Comparison of ENCODE assay signal across 8 mouse cellular contexts in the genomic region with DNA sequence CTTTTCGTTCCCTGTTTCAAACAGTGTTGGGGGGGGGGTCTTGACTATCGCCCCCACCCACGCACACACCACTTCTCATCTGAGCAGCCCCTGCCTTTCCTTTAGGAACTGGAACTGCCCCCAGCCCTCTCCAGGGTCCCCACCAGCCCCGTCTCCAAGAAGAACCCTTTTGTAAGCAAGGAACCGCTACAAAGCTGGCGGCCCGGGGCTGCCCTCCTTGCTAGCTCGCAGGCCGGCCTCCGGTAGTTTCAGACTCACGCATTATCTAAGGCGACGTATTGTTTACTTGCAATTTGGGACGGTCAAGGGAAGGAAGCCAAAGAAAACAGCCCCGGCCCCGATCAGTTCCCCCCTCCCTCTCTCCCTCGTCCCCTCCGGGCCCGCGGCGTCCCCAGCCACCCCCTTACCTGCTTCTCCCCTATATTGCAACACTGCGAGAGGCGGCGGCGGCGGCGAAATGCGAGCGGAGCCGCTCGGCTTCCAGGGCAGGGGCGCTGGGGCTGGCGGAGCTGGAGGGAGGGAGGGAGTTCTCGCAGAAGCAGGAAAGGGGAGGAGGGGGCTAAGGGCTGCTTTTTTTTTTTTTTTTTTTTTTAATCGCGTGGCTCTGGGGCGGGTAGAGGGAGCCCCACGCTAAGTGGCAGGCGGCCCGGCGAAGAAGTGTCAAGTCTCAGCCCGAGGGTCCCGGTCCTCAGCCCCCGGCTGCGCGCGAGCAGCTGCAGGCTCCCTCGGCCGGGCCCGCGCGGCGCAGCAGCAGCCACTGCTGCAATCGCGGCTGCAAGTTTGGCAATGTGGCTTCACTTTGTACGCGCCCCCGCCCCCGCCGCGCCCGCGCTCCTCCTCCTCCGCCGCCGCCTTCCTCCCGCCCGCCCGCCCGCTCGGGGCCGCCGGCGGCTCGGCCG. TPM values are rescaled to one million over a fixed set of nuclear protein-coding genes. Genes with fewer than 3 reads are reported as not detected.
DNase-seq lines count a peak whose midpoint lies in the region; ATAC-seq and TF ChIP-seq lines count a peak whose summit lies in the region.

A gene (minus strand): TSS at position 808 of the 899 bp plus-strand sequence.

- H3K4me3 ChIP-seq in intestine, embryonic 16.5 days (ENCODE audit: low read length) = peak within 1 kb of the TSS; percentile 80
- peak within 1 kb of the TSS; percentile 92 for H3K4me3 ChIP-seq in limb, embryonic 11.5 days (ENCODE audit: low read depth, low read length)
- H3K4me3 ChIP-seq in midbrain, embryonic 12.5 days = peak within 1 kb of the TSS; percentile 82
- peak within 1 kb of the TSS; percentile 65 for H3K4me3 ChIP-seq in spleen, adult 2 months (ENCODE audit: extremely low read depth, insufficient read depth, insufficient read length)

- TF ChIP-seq CTCF in spleen, adult 2 months (IDR thresholded peaks at IDR 0.05; ENCODE audit: extremely low read depth, insufficient read depth, insufficient read length, insufficient replicate concordance) = no peak

- peak; percentile 80 for DNase-seq in layer of hippocampus, adult 11-12 months (ENCODE audit: low spot score)
- no peak for DNase-seq in layer of hippocampus, adult 9-10 months (ENCODE audit: low spot score)
- DNase-seq in embryo, embryonic 11 days = peak; percentile 85
- DNase-seq in gonadal fat pad, adult 2 months (ENCODE audit: low read depth) = no peak
- DNase-seq in limb, embryonic 11.5 days (ENCODE audit: low spot score) = peak; percentile 84
- DNase-seq in spleen, adult 2 months (ENCODE audit: low read depth in 1 of 2, low spot score in 2 of 2) = peak; percentile 38 to 85

- no peaks in the 10 kb centered on the region for H3K27me3 ChIP-seq in intestine, embryonic 16.5 days (replicated peaks; ENCODE audit: control insufficient read depth, insufficient read depth, low read length)
- no peaks in the 10 kb centered on the region for H3K27me3 ChIP-seq in limb, embryonic 11.5 days (ENCODE audit: control insufficient read depth, insufficient read depth, low read length)
- peaks cover 8% of the 10 kb centered on the region for H3K27me3 ChIP-seq in midbrain, embryonic 12.5 days
- H3K27me3 ChIP-seq in spleen, adult 2 months (ENCODE audit: control insufficient read depth, insufficient read depth, low read length) = no peaks in the 10 kb centered on the region

- peak within 1 kb of the TSS; percentile 90 for H3K9ac ChIP-seq in intestine, embryonic 16.5 days (ENCODE audit: low read depth, low read length)
- H3K9ac ChIP-seq in limb, embryonic 11.5 days (ENCODE audit: low read length) = peak within 1 kb of the TSS; percentile 94
- peak within 1 kb of the TSS; percentile 89 for H3K9ac ChIP-seq in midbrain, embryonic 12.5 days (replicated peaks)

- ATAC-seq in intestine, embryonic 16.5 days = peak; percentile 79
- ATAC-seq in limb, embryonic 11.5 days (ENCODE audit: insufficient number of reproducible peaks, low FRiP score, low TSS enrichment, low read depth) = peak; percentile 74
- ATAC-seq in midbrain, embryonic 12.5 days (ENCODE audit: low FRiP score, low read depth) = peak; percentile 70

- no peaks in the 10 kb centered on the region for H3K9me3 ChIP-seq in intestine, embryonic 16.5 days (ENCODE audit: control insufficient read depth, low read length)
- no peaks in the 10 kb centered on the region for H3K9me3 ChIP-seq in limb, embryonic 11.5 days (ENCODE audit: control insufficient read depth, low read length)
- no peaks in the 10 kb centered on the region for H3K9me3 ChIP-seq in midbrain, embryonic 12.5 days

- H3K4me2 ChIP-seq in intestine, embryonic 16.5 days (ENCODE audit: low read depth, low read length) = peak within 1 kb of the TSS; percentile 89
- peak within 1 kb of the TSS; percentile 75 for H3K4me2 ChIP-seq in limb, embryonic 11.5 days (ENCODE audit: low read depth, severe bottlenecking)
- peak within 1 kb of the TSS; percentile 81 for H3K4me2 ChIP-seq in midbrain, embryonic 12.5 days (replicated peaks)

- TF ChIP-seq POLR2A in spleen, adult 2 months (IDR thresholded peaks at IDR 0.05; ENCODE audit: low read depth, low read length) = peak; percentile 89

- H3K36me3 ChIP-seq in intestine, embryonic 16.5 days (ENCODE audit: control insufficient read depth, insufficient read depth, low read length) = no peaks in the 10 kb centered on the region
- H3K36me3 ChIP-seq in limb, embryonic 11.5 days (ENCODE audit: control insufficient read depth, insufficient read depth, low read length) = no peaks in the 10 kb centered on the region; the same call in 1 of the 2 replicates
- H3K36me3 ChIP-seq in midbrain, embryonic 12.5 days = no peaks in the 10 kb centered on the region
- no peaks in the 10 kb centered on the region for H3K36me3 ChIP-seq in spleen, adult 2 months (ENCODE audit: control insufficient read depth, insufficient read depth, low read length)

- peaks cover 13% of the 10 kb centered on the region for H3K4me1 ChIP-seq in intestine, embryonic 16.5 days (ENCODE audit: control insufficient read depth, insufficient read depth, low read length)
- H3K4me1 ChIP-seq in limb, embryonic 11.5 days (ENCODE audit: control insufficient read depth, insufficient read depth, low read length) = peaks cover 14% of the 10 kb centered on the region
- peaks cover 28% of the 10 kb centered on the region for H3K4me1 ChIP-seq in midbrain, embryonic 12.5 days
- peaks cover 5% of the 10 kb centered on the region for H3K4me1 ChIP-seq in spleen, adult 2 months (ENCODE audit: control insufficient read depth, insufficient read depth, insufficient read length)

- under 1% methylated on average over 61 of the region's 76 CpGs for WGBS in intestine, embryonic 16.5 days
- under 1% methylated on average over 52 of the region's 76 CpGs for WGBS in limb, embryonic 11.5 days
- WGBS in midbrain, embryonic 12.5 days = under 1% methylated on average over 56 of the region's 76 CpGs
- WGBS in spleen, adult 2 months = under 1% methylated on average over 61 of the region's 76 CpGs

- peak within 1 kb of the TSS; percentile 99 for H3K27ac ChIP-seq in intestine, embryonic 16.5 days (ENCODE audit: low read length)
- peak within 1 kb of the TSS; percentile 99 for H3K27ac ChIP-seq in limb, embryonic 11.5 days (replicated peaks; ENCODE audit: low read depth, low read length)
- H3K27ac ChIP-seq in midbrain, embryonic 12.5 days (replicated peaks) = peak within 1 kb of the TSS; percentile 98
- peak within 1 kb of the TSS; percentile 93 for H3K27ac ChIP-seq in spleen, adult 2 months (ENCODE audit: insufficient read depth, low read length)

RNA-seq across cellular contexts. Expression of the gene that starts here (rescaled TPM):
- 102 and 174 TPM in 2 replicates for polyA plus RNA-seq in gonadal fat pad, adult 2 months (2012; rRNA removed)
- 49.5 and 57.2 TPM in 2 replicates for polyA plus RNA-seq in intestine, embryonic 16.5 days (2015; fragmentation: Nextera tagmentation; extraction: Ambion mirVana)
- 95.7 and 100 TPM in 2 replicates for polyA plus RNA-seq in limb, embryonic 11.5 days (2014; fragmentation: Nextera tagmentation; extraction: Ambion mirVana)
- 33.0 and 44.0 TPM in 2 replicates for polyA plus RNA-seq in midbrain, embryonic 12.5 days (2016; fragmentation: Nextera tagmentation; extraction: Ambion mirVana)
- polyA plus RNA-seq in spleen, adult 2 months (2012; rRNA removed) = 37.3 and 38.9 TPM in 2 replicates

Comparison
In these comparisons a context has a peak if more than half of its experiments do, and no peak if none do; other contexts are left out.
1. DNase-seq: peak in layer of hippocampus, adult 11-12 months (single experiment), embryo, embryonic 11 days (single experiment), limb, embryonic 11.5 days (single experiment) and spleen, adult 2 months (2 of 2); none in layer of hippocampus, adult 9-10 months (single experiment) and gonadal fat pad, adult 2 months (single experiment).
2. Peak in every context shown above with its lines, with median percentiles within 50 percentile points of each other: ATAC-seq, H3K27ac ChIP-seq, H3K4me2 ChIP-seq, H3K4me3 ChIP-seq and H3K9ac ChIP-seq.